Mouse (Mus musculus): Measurements from ENCODE around the gene Camk2g.

Camk2g gene

GRCm38 (mm10) chr14:20806116-20806840, 12.4 kb upstream of the Camk2g start:
- whole genome bisulfite sequencing: 86% methylated on average over 14 of the region's 14 CpGs

- WGBS: 44% methylated on average over 9 of the region's 9 CpGs
Observed at GRCm38 (mm10) chr14:20804964-20805672, 11.2 kb upstream of the Camk2g start.

- 84% methylated on average over 5 of the region's 5 CpGs for WGBS
Observed at GRCm38 (mm10) chr14:20804481-20804880, 10.6 kb upstream of the Camk2g start.

- 5% methylated on average over 7 of the region's 7 CpGs for WGBS
Observed at GRCm38 (mm10) chr14:20803606-20803938, 9.7 kb upstream of the Camk2g start.

- 23% methylated on average over 2 of the region's 2 CpGs for WGBS
Observed at GRCm38 (mm10) chr14:20802926-20803605, 9.2 kb upstream of the Camk2g start.

GRCm38 (mm10) chr14:20798761-20799160, 4.9 kb upstream of the Camk2g start:
- WGBS: 10% methylated on average over 7 of the region's 7 CpGs

GRCm38 (mm10) chr14:20798300-20798699, 4.4 kb upstream of the Camk2g start:
- WGBS: 84% methylated on average over 6 of the region's 6 CpGs

- 53% methylated on average over 8 of the region's 8 CpGs for WGBS
Observed at GRCm38 (mm10) chr14:20796643-20797042, 2.8 kb upstream of the Camk2g start.

- WGBS: 80% methylated on average over 8 of the region's 8 CpGs
Observed at GRCm38 (mm10) chr14:20796170-20796569, 2.3 kb upstream of the Camk2g start.

- 56% methylated on average over 9 of the region's 9 CpGs for WGBS
Observed at GRCm38 (mm10) chr14:20795423-20796152, 1.7 kb upstream of the Camk2g start.

GRCm38 (mm10) chr14:20794589-20794988, 701 bp upstream of the Camk2g start:
- 29% methylated on average over 9 of the region's 9 CpGs for WGBS

GRCm38 (mm10) chr14:20792922-20793757, 748 bp downstream of the Camk2g start:
- WGBS: 2% methylated on average over 57 of the region's 57 CpGs

- 33% methylated on average over 8 of the region's 8 CpGs for WGBS
Observed at GRCm38 (mm10) chr14:20792243-20792921, 1.5 kb downstream of the Camk2g start.

- 45% methylated on average over 16 of the region's 16 CpGs for WGBS
Observed at GRCm38 (mm10) chr14:20791511-20792242, 2.2 kb downstream of the Camk2g start.

GRCm38 (mm10) chr14:20790996-20791395, 2.9 kb downstream of the Camk2g start:
- WGBS: 53% methylated on average over 6 of the region's 6 CpGs

GRCm38 (mm10) chr14:20790445-20790844, 3.4 kb downstream of the Camk2g start:
- WGBS: 54% methylated on average over 5 of the region's 5 CpGs

- 46% methylated on average over 4 of the region's 4 CpGs for WGBS
Observed at GRCm38 (mm10) chr14:20789593-20789992, 4.3 kb downstream of the Camk2g start.

GRCm38 (mm10) chr14:20788151-20788550, 5.7 kb downstream of the Camk2g start:
- 85% methylated on average over 3 of the region's 3 CpGs for WGBS

GRCm38 (mm10) chr14:20786611-20787015, 7.3 kb downstream of the Camk2g start:
- WGBS: 56% methylated on average over 4 of the region's 4 CpGs

GRCm38 (mm10) chr14:20786020-20786419, 7.9 kb downstream of the Camk2g start:
- WGBS: 73% methylated on average over 5 of the region's 5 CpGs
